Mouse (Mus musculus) midbrain, embryonic 11.5 days (tissue): ENCODE measurements around the gene Mboat1. TPM values are rescaled to one million over a fixed set of nuclear protein-coding genes. Genes with fewer than 3 reads are reported as not detected.

Experiments used
- ATAC-seq: fragments of 200-750 bp; cut with Nextera tagmentation; 2 replicates; pipeline ENCODE4 v1.8.0; 2017; ENCODE audit warnings: moderate TSS enrichment, moderate library complexity; ENCODE audit not compliant: low FRiP score
- DNase-seq: peaks from one replicate; pipeline ENCODE4 v3.0.0; 2015; ENCODE audit warnings: low spot score; ENCODE audit errors: missing footprints
- H3K27ac ChIP-seq: fragments of 300-500 bp; sonication (generic); 2 replicates; pipeline ENCODE4 v1.5.1; 2014; ENCODE audit warnings: low read depth, low read length
- H3K27me3 ChIP-seq: fragments of 300-500 bp; sonication (generic); 2 replicates; pipeline ENCODE4 v1.6.1; 2014; ENCODE audit warnings: mild to moderate bottlenecking, low read length, moderate library complexity, mixed read lengths; ENCODE audit not compliant: control insufficient read depth, insufficient read depth
- H3K36me3 ChIP-seq: fragments of 300-500 bp; sonication (generic); 2 replicates; pipeline ENCODE4 v1.6.1; 2014; ENCODE audit warnings: mild to moderate bottlenecking, low read length, moderate library complexity, mixed read lengths; ENCODE audit not compliant: control insufficient read depth, insufficient read depth
- H3K4me1 ChIP-seq: fragments of 300-500 bp; sonication (generic); 2 replicates; pipeline ENCODE4 v1.6.1; 2014; ENCODE audit warnings: low read length; ENCODE audit not compliant: control insufficient read depth, insufficient read depth
- H3K4me2 ChIP-seq: fragments of 300-500 bp; sonication (generic); 2 replicates; pipeline ENCODE4 v1.6.1; 2014; ENCODE audit warnings: mild to moderate bottlenecking, moderate library complexity
- H3K4me3 ChIP-seq: fragments of 300-500 bp; sonication (generic); 2 replicates; pipeline ENCODE4 v1.5.1; 2014; ENCODE audit warnings: low read depth, low read length
- H3K9ac ChIP-seq: fragments of 300-500 bp; sonication (generic); 2 replicates; pipeline ENCODE4 v1.6.1; 2014; ENCODE audit warnings: low read length
- H3K9me3 ChIP-seq: fragments of 300-500 bp; sonication (generic); 2 replicates; pipeline ENCODE4 v1.6.1; 2016; ENCODE audit warnings: low read length; ENCODE audit not compliant: control insufficient read depth
- WGBS: fragments of 180-500 bp; shearing (Covaris S2); extraction: QIAGEN DNeasy Blood & Tissue Kit; methylation state at CpG from one replicate; pipeline ENCODE4 v1.1.7; 2014; 5-methylcytosine and 5-hydroxymethylcytosine counted together
- polyA plus RNA-seq: library from polyadenylated mRNA; unstranded; fragments of >200 nt; fragmentation: Nextera tagmentation; extraction: Ambion mirVana; gene quantifications from 2 replicates; pipeline ENCODE4 v1.2.1, GENCODE M21; 2014

Mboat1 gene
- polyA plus RNA-seq, 1 experiment from 2014 or later = 7.2 TPM

DNA sequence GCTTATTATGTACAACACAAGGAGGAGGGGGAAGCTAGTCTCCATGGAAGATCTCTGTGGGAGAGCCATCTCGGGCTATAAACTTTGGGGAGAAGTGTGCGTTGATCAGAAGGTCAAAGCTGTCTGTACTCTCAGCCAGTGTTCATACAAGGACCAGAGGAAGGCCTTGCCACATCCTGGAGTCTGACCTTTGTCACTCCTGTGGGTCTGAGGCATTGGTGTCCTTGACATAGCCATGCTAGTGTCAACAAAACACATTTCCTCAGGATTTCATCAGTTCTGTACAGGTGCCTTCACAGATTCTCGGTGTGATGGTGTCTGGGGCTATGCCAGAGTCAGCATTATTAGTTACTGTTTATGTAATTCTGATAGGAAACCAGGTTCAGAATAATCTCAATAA lies 115.1 kb downstream of the Mboat1 start:
- Histone ChIP-seq H3K4me2 (no peak overlapping the region), H3K36me3 (no peaks in the 10 kb centered on the region), H3K9me3 (no peaks in the 10 kb centered on the region), H3K27me3 (no peaks in the 10 kb centered on the region), H3K27ac (no peak overlapping the region), H3K4me1 (peaks cover 6% of the 10 kb centered on the region; the same call in 1 of the 2 replicates), H3K4me3 (no peak overlapping the region), H3K9ac (no peak overlapping the region)
- WGBS = 85% methylated on average over 3 of the region's 3 CpGs
- ATAC-seq (no peak), DNase-seq (no peak)

DNA sequence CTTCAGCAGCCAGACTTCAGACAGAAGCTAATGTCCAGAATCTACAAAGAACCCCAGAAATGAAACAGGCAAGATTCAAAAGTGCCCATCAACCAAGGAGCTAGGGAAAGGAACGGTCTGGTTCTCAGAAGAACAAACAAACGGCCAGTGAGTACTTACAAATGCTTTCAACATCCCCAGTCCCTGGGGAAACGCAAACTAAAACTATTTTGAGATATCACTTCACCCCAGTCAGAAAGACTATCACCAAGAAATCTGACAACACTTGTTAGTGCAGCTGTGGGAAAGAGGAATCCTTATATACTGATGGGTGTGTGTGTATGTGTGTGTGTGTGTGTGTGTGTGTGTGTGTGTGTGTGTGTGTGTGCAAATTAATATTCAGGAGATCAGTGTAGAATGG lies 116.4 kb downstream of the Mboat1 start:
- Histone ChIP-seq H3K9ac (no peak overlapping the region), H3K27ac (no peak overlapping the region)

DNA sequence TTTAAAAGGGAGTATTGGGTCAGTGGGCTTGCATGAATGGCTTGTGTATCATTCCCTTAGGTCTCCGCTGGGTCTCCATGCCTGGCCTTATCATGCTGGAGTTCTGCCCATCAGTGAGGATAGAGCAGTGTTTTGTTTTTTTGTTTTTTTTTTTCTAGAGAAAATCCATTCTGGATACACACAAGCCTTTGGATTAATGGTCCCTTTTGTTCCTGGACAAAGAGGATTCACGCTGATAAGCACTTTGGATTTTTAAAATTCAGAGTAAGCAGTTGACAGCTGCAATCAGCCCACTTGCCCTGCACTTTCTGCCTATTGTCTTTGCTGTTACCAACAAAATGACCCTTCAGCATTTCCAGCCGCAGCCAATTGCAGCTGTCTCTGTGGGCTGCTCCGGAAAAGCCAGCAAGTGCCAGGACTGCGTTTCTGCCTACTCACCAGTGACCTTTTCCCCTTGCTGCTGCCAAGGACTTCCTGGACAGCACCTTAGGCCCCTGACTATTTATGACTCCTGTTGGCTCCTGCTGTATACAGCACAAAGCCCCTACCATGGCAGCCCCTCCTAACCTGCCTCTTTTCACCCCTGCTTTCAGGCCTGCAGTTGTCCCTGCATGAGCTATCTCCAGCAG lies 117.5 kb downstream of the Mboat1 start:
- H3K36me3 ChIP-seq = no peaks in the 10 kb centered on the region
- no peak overlapping the region for H3K4me3 ChIP-seq
- peaks cover 6% of the 10 kb centered on the region; the same call in 1 of the 2 replicates for H3K4me1 ChIP-seq
- no peaks in the 10 kb centered on the region for H3K27me3 ChIP-seq
- no peaks in the 10 kb centered on the region for H3K9me3 ChIP-seq
- peak; percentile 40; the same call in 1 of the 2 replicates for ATAC-seq
- WGBS = 26% methylated on average over 5 of the region's 5 CpGs
- no peak overlapping the region for H3K4me2 ChIP-seq
- H3K27ac ChIP-seq = peak overlapping the region; percentile 11; the same call in 1 of the 2 replicates
- no peak for DNase-seq
- no peak overlapping the region for H3K9ac ChIP-seq

More for the DNA sequence above, 116.4 kb downstream of the Mboat1 start:
- Histone ChIP-seq H3K27me3 (no peaks in the 10 kb centered on the region), H3K4me1 (peaks cover 6% of the 10 kb centered on the region; the same call in 1 of the 2 replicates), H3K4me3 (no peak overlapping the region), H3K4me2 (no peak overlapping the region), H3K9me3 (no peaks in the 10 kb centered on the region), H3K36me3 (no peaks in the 10 kb centered on the region)
- DNase-seq (no peak), ATAC-seq (no peak)
- WGBS = 70% methylated on average over 3 of the region's 3 CpGs

DNA sequence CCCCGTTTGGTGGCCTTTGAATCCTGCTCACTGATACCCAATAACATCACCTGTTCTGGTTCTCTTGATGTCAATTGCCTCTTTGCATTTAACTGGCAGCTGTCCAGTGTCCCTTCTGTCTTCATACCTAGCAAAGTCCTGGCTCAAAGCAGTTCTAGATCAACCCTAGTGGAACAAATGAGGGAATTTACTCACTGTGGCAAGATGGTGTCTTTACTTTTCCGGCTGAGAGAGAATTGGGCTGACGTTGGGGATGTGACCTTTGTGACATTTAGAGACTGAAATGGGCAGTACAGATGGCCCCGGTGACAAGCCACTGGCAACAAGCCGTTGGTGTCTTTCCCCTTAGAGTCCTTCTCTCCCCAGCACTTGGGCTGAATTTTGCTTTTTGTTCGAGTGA lies 118.1 kb downstream of the Mboat1 start:
- Histone ChIP-seq H3K4me1 (peaks cover 6% of the 10 kb centered on the region; the same call in 1 of the 2 replicates), H3K4me2 (no peak overlapping the region), H3K9me3 (no peaks in the 10 kb centered on the region), H3K36me3 (no peaks in the 10 kb centered on the region), H3K27ac (0 out of 2 replicates have a peak overlapping the region, but pooled peaks have one; percentile 11), H3K9ac (no peak overlapping the region), H3K4me3 (no peak overlapping the region), H3K27me3 (no peaks in the 10 kb centered on the region)
- ATAC-seq (no peak), DNase-seq (no peak)
- WGBS = 64% methylated on average over 6 of the region's 6 CpGs

DNA sequence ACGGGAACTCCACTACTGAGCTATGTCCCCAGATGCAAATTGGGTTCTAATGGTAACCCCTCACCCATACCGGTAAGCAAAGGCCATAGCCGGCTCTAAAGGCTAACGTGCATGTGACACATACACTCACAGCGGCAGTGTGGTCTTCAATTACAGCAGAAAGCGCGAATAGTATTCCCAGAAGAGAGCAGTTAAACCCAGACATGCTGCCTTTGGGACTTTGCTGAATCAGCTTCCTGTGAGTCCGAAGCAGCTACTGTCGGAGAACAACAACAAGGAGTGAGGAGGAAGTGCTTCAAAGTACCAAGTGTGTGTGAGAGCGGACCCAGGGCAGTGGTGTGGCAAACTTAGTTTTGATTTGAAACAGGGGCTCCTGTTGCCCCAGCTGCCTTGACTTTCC lies 122.5 kb downstream of the Mboat1 start:
- Histone ChIP-seq H3K36me3 (no peaks in the 10 kb centered on the region), H3K9ac (no peak overlapping the region), H3K27me3 (no peaks in the 10 kb centered on the region), H3K4me3 (no peak overlapping the region), H3K4me2 (no peak overlapping the region), H3K4me1 (peaks cover 3% of the 10 kb centered on the region; the same call in 1 of the 2 replicates), H3K9me3 (no peaks in the 10 kb centered on the region), H3K27ac (no peak overlapping the region)
- ATAC-seq = no peak
- no peak for DNase-seq
- 80% methylated on average over 10 of the region's 10 CpGs for WGBS

DNA sequence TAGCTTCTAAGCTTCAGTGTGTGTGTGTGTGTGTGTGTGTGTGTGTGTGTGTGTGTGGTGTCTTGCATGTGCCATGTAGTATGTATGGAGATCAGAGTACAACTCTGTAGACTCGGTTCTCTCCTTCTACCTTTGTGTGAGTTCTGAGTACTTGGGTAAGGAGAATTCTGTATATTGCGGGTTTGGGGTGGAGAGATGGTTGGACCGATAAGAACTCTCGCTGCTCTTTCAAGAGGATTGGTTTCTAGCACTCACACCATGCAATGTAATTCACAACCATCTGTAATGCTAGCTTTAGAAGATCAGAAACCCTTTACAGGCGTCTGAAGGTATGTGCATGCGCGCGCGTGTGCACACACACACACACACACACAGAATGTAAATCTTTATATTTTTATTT lies 123.0 kb downstream of the Mboat1 start:
- WGBS = 92% methylated on average over 9 of the region's 9 CpGs
- H3K27ac ChIP-seq = no peak overlapping the region
- no peaks in the 10 kb centered on the region for H3K4me1 ChIP-seq
- DNase-seq (no peak), ATAC-seq (no peak; the same call in 1 of the 2 replicates)
- no peak overlapping the region for H3K9ac ChIP-seq
- H3K4me3 ChIP-seq = no peak overlapping the region
- no peak overlapping the region for H3K4me2 ChIP-seq
- no peaks in the 10 kb centered on the region for H3K27me3 ChIP-seq
- no peaks in the 10 kb centered on the region for H3K36me3 ChIP-seq
- no peaks in the 10 kb centered on the region for H3K9me3 ChIP-seq

DNA sequence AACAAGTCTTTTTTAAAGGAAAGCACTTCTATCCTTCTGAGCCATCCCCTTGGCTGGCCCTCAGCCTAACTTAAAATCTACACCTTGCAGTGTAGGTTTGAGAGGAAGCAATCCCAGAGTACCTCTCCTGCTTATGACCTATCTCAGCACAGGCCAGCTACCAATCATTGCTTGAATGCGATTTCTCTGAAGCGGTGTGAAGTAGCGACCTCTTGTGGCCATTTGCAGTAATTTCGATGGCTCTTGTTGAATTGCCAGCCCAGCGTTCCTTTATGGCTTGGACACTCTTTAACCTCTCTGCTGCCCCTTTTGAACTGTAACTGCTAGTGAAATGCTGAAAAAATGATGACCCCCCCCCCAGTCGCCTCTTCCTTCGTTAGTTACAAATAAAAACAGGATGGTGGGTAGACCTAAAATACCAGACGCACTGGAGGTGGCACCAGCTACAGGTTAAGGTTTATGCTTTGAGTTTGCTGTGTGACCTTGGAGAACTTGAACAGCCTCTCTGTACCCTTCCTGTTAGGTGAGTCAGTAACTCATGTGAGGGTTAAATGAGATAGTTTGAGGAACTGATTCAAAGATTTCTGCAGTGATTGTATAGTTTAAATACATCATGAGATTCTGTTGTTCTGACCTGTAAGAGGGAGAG lies 123.7 kb downstream of the Mboat1 start:
- H3K27ac ChIP-seq = no peak overlapping the region
- no peaks in the 10 kb centered on the region for H3K4me1 ChIP-seq
- ATAC-seq = peak; percentile 64
- 12% methylated on average over 8 of the region's 8 CpGs for WGBS
- H3K36me3 ChIP-seq = no peaks in the 10 kb centered on the region
- H3K27me3 ChIP-seq = no peaks in the 10 kb centered on the region
- H3K9me3 ChIP-seq = no peaks in the 10 kb centered on the region
- peak; percentile 97 for DNase-seq
- H3K4me2 ChIP-seq = no peak overlapping the region
- no peak overlapping the region for H3K9ac ChIP-seq
- H3K4me3 ChIP-seq = no peak overlapping the region

DNA sequence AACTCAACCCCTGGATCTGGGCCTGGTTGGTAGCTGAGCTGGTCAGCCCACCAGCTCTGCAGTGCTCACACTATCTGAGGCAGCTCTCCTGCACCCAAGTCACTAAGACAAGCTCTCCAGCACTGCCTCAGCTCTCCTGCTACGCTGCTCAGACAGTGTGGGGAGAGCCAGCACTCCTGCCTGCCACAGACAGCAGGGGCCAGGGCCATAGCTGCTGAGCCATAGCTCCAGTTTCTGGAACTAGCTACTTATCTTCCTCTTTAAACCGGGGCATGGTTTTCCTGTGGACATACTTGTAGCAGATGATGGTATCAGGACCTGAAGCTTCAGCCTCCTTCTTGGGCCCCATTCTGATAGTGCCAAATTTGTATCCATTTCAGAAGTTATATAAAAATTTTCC lies 127.4 kb downstream of the Mboat1 start:
- Histone ChIP-seq H3K9ac (no peak overlapping the region), H3K4me2 (no peak overlapping the region), H3K9me3 (no peaks in the 10 kb centered on the region), H3K4me3 (no peak overlapping the region), H3K27me3 (no peaks in the 10 kb centered on the region), H3K4me1 (no peaks in the 10 kb centered on the region), H3K36me3 (no peaks in the 10 kb centered on the region), H3K27ac (no peak overlapping the region)
- DNase-seq = no peak
- 91% methylated on average over 2 of the region's 2 CpGs for WGBS
- no peak for ATAC-seq

DNA sequence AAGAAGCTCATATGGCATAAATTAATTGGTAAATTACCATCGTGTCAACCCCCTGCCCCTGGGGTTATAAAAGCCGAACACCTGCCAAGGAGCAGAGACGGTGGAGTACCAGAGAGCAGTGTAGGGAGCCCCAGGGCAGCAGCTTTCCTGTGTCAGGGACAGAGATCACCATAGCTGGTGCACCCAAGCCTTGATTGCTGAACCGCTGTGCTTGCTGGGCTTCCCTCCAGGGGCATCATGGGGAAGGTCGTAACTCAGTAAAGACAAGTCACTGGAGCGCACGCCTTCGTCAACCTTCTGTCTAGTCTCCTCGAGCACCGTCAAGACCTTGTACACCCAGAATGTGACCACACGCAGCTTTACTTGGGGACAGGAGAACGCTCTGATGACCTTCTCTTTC lies 128.0 kb downstream of the Mboat1 start:
- H3K36me3 ChIP-seq = no peaks in the 10 kb centered on the region
- H3K9ac ChIP-seq = no peak overlapping the region
- no peaks in the 10 kb centered on the region for H3K4me1 ChIP-seq
- H3K27me3 ChIP-seq = no peaks in the 10 kb centered on the region
- DNase-seq (no peak), ATAC-seq (no peak)
- no peak overlapping the region for H3K27ac ChIP-seq
- no peak overlapping the region for H3K4me3 ChIP-seq
- WGBS = 87% methylated on average over 12 of the region's 12 CpGs
- no peak overlapping the region for H3K4me2 ChIP-seq
- no peaks in the 10 kb centered on the region for H3K9me3 ChIP-seq
